Mouse (Mus musculus): ENCODE measurements at regions not wholly inside any gene's neighbourhood (a gene's known extent, or its start where the extent isn't known, plus 50 kb on each side); places are given as distances from the start of the nearest gene placed in this dataset.

- Histone ChIP-seq H3K36me3 (ENCODE audit: control insufficient read depth, insufficient read depth, low read length, poor library complexity, severe bottlenecking) (no peaks in the 10 kb centered on the region), H3K9ac (ENCODE audit: insufficient read depth, low read depth, low read length, poor library complexity, severe bottlenecking) (no peak overlapping the region), H3K4me1 (ENCODE audit: control insufficient read depth in 2 of 2, insufficient read depth in 2 of 2, low read length in 2 of 2, poor library complexity in 1 of 2) (no peaks in the 10 kb centered on the region), H3K4me3 (ENCODE audit: insufficient read depth in 1 of 2, low read depth in 1 of 2, low read length in 2 of 2, poor library complexity in 1 of 2, severe bottlenecking in 1 of 2) (no peak overlapping the region), H3K9me3 (ENCODE audit: control insufficient read depth, insufficient read depth, low read depth, low read length) (no peaks in the 10 kb centered on the region), H3K27ac (ENCODE audit: insufficient read depth, low read depth, low read length, poor library complexity, severe bottlenecking) (no peak overlapping the region)
- DNase-seq (ENCODE audit: low read depth, low spot score): no peak
- TF ChIP-seq MAFK (IDR thresholded peaks at IDR 0.05; ENCODE audit: insufficient read depth, low read depth, low read length): no peak
- no peak for TF ChIP-seq HCFC1 (IDR thresholded peaks at IDR 0.05; ENCODE audit: borderline replicate concordance, insufficient read depth, low read length)
- no peak for TF ChIP-seq ZC3H11A (IDR thresholded peaks at IDR 0.05; ENCODE audit: borderline replicate concordance, low read depth, low read length)
- TF ChIP-seq CHD2 (IDR thresholded peaks at IDR 0.05; ENCODE audit: low read depth, low read length): no peak
- TF ChIP-seq ZNF384 (IDR thresholded peaks at IDR 0.05; ENCODE audit: low read depth, low read length): no peak
- in situ Hi-C loops (cut with MboI; ENCODE audit: low sequenced_read_pairs in 2 of 2, unreplicated experiment in 2 of 2): no loop called here
Observed at GRCm38 (mm10) chr8:96092931-96093330, 204.6 kb upstream of the Got2 start.

- Histone ChIP-seq H3K9me3 (ENCODE audit: control insufficient read depth, insufficient read depth, low read depth, low read length) (no peaks in the 10 kb centered on the region), H3K4me3 (ENCODE audit: insufficient read depth in 1 of 2, low read depth in 1 of 2, low read length in 2 of 2, poor library complexity in 1 of 2, severe bottlenecking in 1 of 2) (no peak overlapping the region), H3K9ac (ENCODE audit: insufficient read depth, low read depth, low read length, poor library complexity, severe bottlenecking) (no peak overlapping the region), H3K4me1 (ENCODE audit: control insufficient read depth in 2 of 2, insufficient read depth in 2 of 2, low read length in 2 of 2, poor library complexity in 1 of 2) (no peaks in the 10 kb centered on the region), H3K27ac (ENCODE audit: insufficient read depth, low read depth, low read length, poor library complexity, severe bottlenecking) (no peak overlapping the region), H3K36me3 (ENCODE audit: control insufficient read depth, insufficient read depth, low read length, poor library complexity, severe bottlenecking) (no peaks in the 10 kb centered on the region)
- in situ Hi-C loops (cut with MboI; ENCODE audit: low sequenced_read_pairs in 2 of 2, unreplicated experiment in 2 of 2): no loop called here
- TF ChIP-seq HCFC1 (IDR thresholded peaks at IDR 0.05; ENCODE audit: borderline replicate concordance, insufficient read depth, low read length): no peak
- no peak for DNase-seq (ENCODE audit: low read depth, low spot score)
Observed at GRCm38 (mm10) chr8:96090231-96090630, 201.9 kb upstream of the Got2 start.

GRCm38 (mm10) chr8:96068306-96068705 is 180.0 kb upstream of the Got2 start:
- in situ Hi-C loops (cut with MboI; ENCODE audit: low sequenced_read_pairs in 2 of 2, unreplicated experiment in 2 of 2): no loop called here
- H3K27ac ChIP-seq (ENCODE audit: insufficient read depth, low read depth, low read length, poor library complexity, severe bottlenecking): no peak overlapping the region
- no peak overlapping the region for H3K4me3 ChIP-seq (ENCODE audit: insufficient read depth in 1 of 2, low read depth in 1 of 2, low read length in 2 of 2, poor library complexity in 1 of 2, severe bottlenecking in 1 of 2)
- no peak for DNase-seq (ENCODE audit: low read depth, low spot score)
- H3K36me3 ChIP-seq (ENCODE audit: control insufficient read depth, insufficient read depth, low read length, poor library complexity, severe bottlenecking): no peaks in the 10 kb centered on the region
- no peaks in the 10 kb centered on the region for H3K4me1 ChIP-seq (ENCODE audit: control insufficient read depth in 2 of 2, insufficient read depth in 2 of 2, low read length in 2 of 2, poor library complexity in 1 of 2)
- H3K9me3 ChIP-seq (ENCODE audit: control insufficient read depth, insufficient read depth, low read depth, low read length): no peaks in the 10 kb centered on the region
- H3K9ac ChIP-seq (ENCODE audit: insufficient read depth, low read depth, low read length, poor library complexity, severe bottlenecking): no peak overlapping the region
- TF ChIP-seq ZNF384 (IDR thresholded peaks at IDR 0.05; ENCODE audit: low read depth, low read length): no peak

GRCm38 (mm10) chr8:96047686-96048085 is 159.3 kb upstream of the Got2 start:
- in situ Hi-C loops (cut with MboI; ENCODE audit: low sequenced_read_pairs in 2 of 2, unreplicated experiment in 2 of 2): no loop called here
- DNase-seq (ENCODE audit: low read depth, low spot score): no peak

GRCm38 (mm10) chr8:96042335-96042734 is 154.0 kb upstream of the Got2 start:
- Histone ChIP-seq H3K4me3 (ENCODE audit: insufficient read depth in 1 of 2, low read depth in 1 of 2, low read length in 2 of 2, poor library complexity in 1 of 2, severe bottlenecking in 1 of 2) (no peak overlapping the region), H3K9me3 (ENCODE audit: control insufficient read depth, insufficient read depth, low read depth, low read length) (no peaks in the 10 kb centered on the region), H3K9ac (ENCODE audit: insufficient read depth, low read depth, low read length, poor library complexity, severe bottlenecking) (no peak overlapping the region), H3K4me1 (ENCODE audit: control insufficient read depth in 2 of 2, insufficient read depth in 2 of 2, low read length in 2 of 2, poor library complexity in 1 of 2) (no peaks in the 10 kb centered on the region), H3K36me3 (ENCODE audit: control insufficient read depth, insufficient read depth, low read length, poor library complexity, severe bottlenecking) (no peaks in the 10 kb centered on the region), H3K27ac (ENCODE audit: insufficient read depth, low read depth, low read length, poor library complexity, severe bottlenecking) (no peak overlapping the region)
- DNase-seq (ENCODE audit: low read depth, low spot score): no peak
- in situ Hi-C loops (cut with MboI; ENCODE audit: low sequenced_read_pairs in 2 of 2, unreplicated experiment in 2 of 2): no loop called here
- TF ChIP-seq CHD2 (IDR thresholded peaks at IDR 0.05; ENCODE audit: low read depth, low read length) (no peak), MAFK (IDR thresholded peaks at IDR 0.05; ENCODE audit: insufficient read depth, low read depth, low read length) (no peak), ZNF384 (IDR thresholded peaks at IDR 0.05; ENCODE audit: low read depth, low read length) (no peak), HCFC1 (IDR thresholded peaks at IDR 0.05; ENCODE audit: borderline replicate concordance, insufficient read depth, low read length) (no peak), ZC3H11A (IDR thresholded peaks at IDR 0.05; ENCODE audit: borderline replicate concordance, low read depth, low read length) (no peak)

More at GRCm38 (mm10) chr8:96047686-96048085, 159.3 kb upstream of the Got2 start:
- no peak overlapping the region for H3K4me3 ChIP-seq (ENCODE audit: insufficient read depth in 1 of 2, low read depth in 1 of 2, low read length in 2 of 2, poor library complexity in 1 of 2, severe bottlenecking in 1 of 2)
- no peak overlapping the region for H3K9ac ChIP-seq (ENCODE audit: insufficient read depth, low read depth, low read length, poor library complexity, severe bottlenecking)
- no peaks in the 10 kb centered on the region for H3K36me3 ChIP-seq (ENCODE audit: control insufficient read depth, insufficient read depth, low read length, poor library complexity, severe bottlenecking)
- H3K4me1 ChIP-seq (ENCODE audit: control insufficient read depth in 2 of 2, insufficient read depth in 2 of 2, low read length in 2 of 2, poor library complexity in 1 of 2): no peaks in the 10 kb centered on the region
- no peaks in the 10 kb centered on the region for H3K9me3 ChIP-seq (ENCODE audit: control insufficient read depth, insufficient read depth, low read depth, low read length)
- H3K27ac ChIP-seq (ENCODE audit: insufficient read depth, low read depth, low read length, poor library complexity, severe bottlenecking): no peak overlapping the region
- TF ChIP-seq CHD2 (IDR thresholded peaks at IDR 0.05; ENCODE audit: low read depth, low read length) (no peak), HCFC1 (IDR thresholded peaks at IDR 0.05; ENCODE audit: borderline replicate concordance, insufficient read depth, low read length) (no peak), ZC3H11A (IDR thresholded peaks at IDR 0.05; ENCODE audit: borderline replicate concordance, low read depth, low read length) (no peak), ZNF384 (IDR thresholded peaks at IDR 0.05; ENCODE audit: low read depth, low read length) (no peak), MAFK (IDR thresholded peaks at IDR 0.05; ENCODE audit: insufficient read depth, low read depth, low read length) (no peak)

All from ES-E14 (cell line).